Mouse (Mus musculus): ENCODE results near the gene Morn1. TPM values are rescaled to one million over a fixed set of nuclear protein-coding genes. Genes with fewer than 3 reads are reported as not detected.

Gene Morn1
- polyA plus RNA-seq, 1 experiment, result 15.5 TPM

GRCm38 (mm10) chr4:155109471-155109870 is 23.1 kb downstream of the Morn1 start:
- no peak overlapping the region for H3K4me3 ChIP-seq (replicated peaks; ENCODE audit: extremely low read depth, low read depth, low read length)
- TF ChIP-seq POLR2A (IDR thresholded peaks at IDR 0.05; ENCODE audit: borderline replicate concordance, extremely low read depth, low read depth, low read length), result no peak
- TF ChIP-seq CTCF (IDR thresholded peaks at IDR 0.05; ENCODE audit: insufficient read depth, low read length), result no peak
- no peaks in the 10 kb centered on the region for H3K4me1 ChIP-seq (ENCODE audit: control insufficient read depth, insufficient read depth, low read length)
- 63% methylated on average over 5 of the region's 5 CpGs for WGBS
- DNase-seq, result no peak

DNA sequence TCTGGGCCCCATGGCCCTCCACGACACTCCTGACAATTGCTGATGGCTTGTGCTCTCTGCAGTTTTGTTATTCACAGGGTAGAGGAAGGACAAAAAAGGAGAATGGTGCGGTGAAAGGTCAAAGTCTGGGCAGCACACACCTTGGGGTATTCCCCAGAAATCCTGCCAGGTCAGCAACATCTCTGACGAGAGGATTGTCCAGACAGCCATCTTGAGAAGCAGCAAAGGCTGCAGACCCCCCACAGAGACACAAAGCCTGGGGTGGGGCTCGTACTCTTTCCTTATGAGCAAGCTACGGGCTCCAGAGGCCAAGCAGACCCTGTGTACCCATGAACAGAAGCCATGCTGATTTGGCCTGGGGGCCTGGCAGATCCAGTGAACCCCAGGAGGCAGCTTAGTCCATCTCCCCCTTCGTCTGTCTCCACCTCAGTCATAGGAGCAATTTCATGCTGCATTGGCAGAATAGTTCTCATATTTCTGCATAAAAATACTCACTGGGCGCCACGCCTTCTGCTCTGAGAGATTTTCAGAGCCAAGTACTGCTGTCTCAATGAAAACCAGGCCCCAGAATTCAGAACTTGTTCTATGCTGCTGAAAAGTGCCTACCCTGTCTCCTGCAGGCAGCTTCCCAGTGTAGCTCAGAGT is 27.5 kb downstream of the Morn1 start:
- DNase-seq, result no peak
- no peaks in the 10 kb centered on the region for H3K4me1 ChIP-seq (ENCODE audit: control insufficient read depth, insufficient read depth, low read length)
- TF ChIP-seq POLR2A (IDR thresholded peaks at IDR 0.05; ENCODE audit: borderline replicate concordance, extremely low read depth, low read depth, low read length) (no peak), CTCF (IDR thresholded peaks at IDR 0.05; ENCODE audit: insufficient read depth, low read length) (no peak)
- H3K4me3 ChIP-seq (replicated peaks; ENCODE audit: extremely low read depth, low read depth, low read length), result no peak overlapping the region
- 75% methylated on average over 8 of the region's 8 CpGs for WGBS

DNA sequence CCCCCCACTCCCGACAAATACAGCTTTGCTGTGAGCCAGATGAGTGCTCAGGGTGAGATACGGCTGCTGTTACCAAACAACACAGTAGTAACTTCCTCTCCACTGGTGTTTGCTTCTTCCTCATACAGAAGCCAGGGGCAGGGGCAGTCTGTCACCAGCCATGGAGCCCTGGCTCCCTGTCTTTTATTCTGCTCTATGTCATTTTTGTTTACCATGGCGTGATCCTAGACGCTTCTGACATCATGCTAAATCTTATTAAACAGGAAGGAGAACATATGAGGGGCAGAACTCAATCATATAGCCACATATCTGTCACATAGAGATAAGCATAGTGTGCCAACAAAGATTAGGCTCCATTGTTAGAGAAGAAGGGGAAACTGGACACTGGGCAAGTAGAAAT is 30.2 kb downstream of the Morn1 start:
- TF ChIP-seq CTCF (IDR thresholded peaks at IDR 0.05; ENCODE audit: insufficient read depth, low read length) (no peak), POLR2A (IDR thresholded peaks at IDR 0.05; ENCODE audit: borderline replicate concordance, extremely low read depth, low read depth, low read length) (no peak)
- DNase-seq, result no peak
- Histone ChIP-seq H3K4me1 (ENCODE audit: control insufficient read depth, insufficient read depth, low read length) (no peaks in the 10 kb centered on the region), H3K4me3 (replicated peaks; ENCODE audit: extremely low read depth, low read depth, low read length) (no peak overlapping the region)
- 52% methylated on average over 4 of the region's 4 CpGs for WGBS

DNA sequence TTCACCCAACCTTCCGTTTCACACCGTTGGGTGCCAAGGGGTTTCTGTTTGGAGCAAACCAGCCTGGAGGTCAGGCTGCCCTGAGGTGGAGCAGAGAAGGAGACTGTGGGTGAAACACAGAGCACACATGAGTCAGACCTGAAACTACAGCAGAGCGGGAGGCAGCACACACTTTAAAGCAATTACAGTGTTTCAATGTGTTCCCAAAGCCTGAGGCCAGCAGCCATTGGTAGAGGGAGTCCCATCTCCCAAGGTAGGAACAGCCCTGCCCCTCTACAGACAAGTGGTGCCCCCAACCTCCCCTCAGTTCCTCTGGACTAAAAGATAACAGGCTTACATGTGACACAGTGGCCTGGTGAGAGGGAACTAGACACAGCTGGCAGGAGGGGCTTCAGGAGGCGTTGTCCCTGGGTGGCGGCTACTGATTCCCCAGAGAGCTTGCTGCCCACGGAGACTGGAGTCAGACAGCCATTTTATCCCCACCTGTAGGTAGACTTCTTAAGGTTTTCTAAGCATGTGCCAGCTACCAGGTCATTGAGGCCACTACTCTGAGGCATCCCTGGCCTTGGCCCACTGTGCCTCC is 31.1 kb downstream of the Morn1 start:
- no peak for DNase-seq
- TF ChIP-seq POLR2A (IDR thresholded peaks at IDR 0.05; ENCODE audit: borderline replicate concordance, extremely low read depth, low read depth, low read length), result no peak
- TF ChIP-seq CTCF (IDR thresholded peaks at IDR 0.05; ENCODE audit: insufficient read depth, low read length), result no peak
- WGBS, result 87% methylated on average over 6 of the region's 6 CpGs
- Histone ChIP-seq H3K4me1 (ENCODE audit: control insufficient read depth, insufficient read depth, low read length) (no peaks in the 10 kb centered on the region), H3K4me3 (replicated peaks; ENCODE audit: extremely low read depth, low read depth, low read length) (no peak overlapping the region)

GRCm38 (mm10) chr4:155118278-155118677 is 31.9 kb downstream of the Morn1 start:
- H3K4me1 ChIP-seq (ENCODE audit: control insufficient read depth, insufficient read depth, low read length), result peaks cover 3% of the 10 kb centered on the region; the same call in 1 of the 2 replicates
- no peak for DNase-seq
- H3K4me3 ChIP-seq (replicated peaks; ENCODE audit: extremely low read depth, low read depth, low read length), result no peak overlapping the region
- whole genome bisulfite sequencing, result 92% methylated on average over 10 of the region's 10 CpGs
- TF ChIP-seq POLR2A (IDR thresholded peaks at IDR 0.05; ENCODE audit: borderline replicate concordance, extremely low read depth, low read depth, low read length) (no peak), CTCF (IDR thresholded peaks at IDR 0.05; ENCODE audit: insufficient read depth, low read length) (no peak)

DNA sequence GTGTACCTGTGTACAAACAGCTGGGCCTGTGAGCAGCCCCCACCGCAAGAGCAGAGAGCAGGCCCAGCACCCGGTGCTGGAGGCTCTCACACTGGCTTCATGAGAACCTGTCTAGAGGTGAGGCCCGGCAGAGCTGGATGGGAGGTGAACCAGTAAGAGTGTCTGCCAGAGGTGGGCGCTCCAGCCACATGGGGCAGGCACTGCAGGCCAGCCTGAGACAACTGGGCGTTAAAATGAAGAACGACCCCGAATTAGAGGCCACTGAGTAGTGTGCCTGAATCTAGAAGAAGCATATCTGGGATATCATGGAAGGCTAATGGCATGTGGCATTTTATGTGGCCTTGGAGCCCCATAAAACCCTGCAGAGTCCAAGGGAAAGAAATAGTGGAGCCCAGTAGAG is 33.7 kb downstream of the Morn1 start:
- DNase-seq, result no peak
- 79% methylated on average over 7 of the region's 7 CpGs for WGBS
- TF ChIP-seq POLR2A (IDR thresholded peaks at IDR 0.05; ENCODE audit: borderline replicate concordance, extremely low read depth, low read depth, low read length) (no peak), CTCF (IDR thresholded peaks at IDR 0.05; ENCODE audit: insufficient read depth, low read length) (no peak)
- peaks cover 3% of the 10 kb centered on the region; the same call in 1 of the 2 replicates for H3K4me1 ChIP-seq (ENCODE audit: control insufficient read depth, insufficient read depth, low read length)
- H3K4me3 ChIP-seq (replicated peaks; ENCODE audit: extremely low read depth, low read depth, low read length), result no peak overlapping the region

- Histone ChIP-seq H3K4me1 (ENCODE audit: control insufficient read depth, insufficient read depth, low read length) (peaks cover 3% of the 10 kb centered on the region; the same call in 1 of the 2 replicates), H3K4me3 (replicated peaks; ENCODE audit: extremely low read depth, low read depth, low read length) (no peak overlapping the region)
- WGBS, result 66% methylated on average over 5 of the region's 5 CpGs
- no peak for TF ChIP-seq CTCF (IDR thresholded peaks at IDR 0.05; ENCODE audit: insufficient read depth, low read length)
- no peak for TF ChIP-seq POLR2A (IDR thresholded peaks at IDR 0.05; ENCODE audit: borderline replicate concordance, extremely low read depth, low read depth, low read length)
- DNase-seq, result no peak
Measured at GRCm38 (mm10) chr4:155120583-155120982, 34.2 kb downstream of the Morn1 start.

DNA sequence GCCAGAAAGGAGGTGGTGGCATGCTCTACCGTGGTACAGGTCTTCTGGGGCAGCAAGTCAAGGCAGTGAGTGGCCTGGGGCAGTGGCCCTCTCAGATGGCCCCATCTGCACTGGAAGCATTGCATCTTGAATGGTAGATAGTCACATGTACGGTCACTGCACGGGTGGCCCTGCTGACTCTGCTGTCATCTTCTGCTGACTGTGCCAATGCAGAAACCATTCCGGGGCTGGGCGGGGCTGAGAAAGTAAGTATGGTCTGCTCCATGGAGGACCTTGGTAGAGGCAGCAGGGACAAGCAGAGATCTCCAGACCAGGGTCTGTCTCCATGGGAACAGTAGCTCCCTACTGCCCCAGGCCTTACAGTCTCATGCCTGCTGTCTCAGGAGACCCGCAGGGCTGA is 34.8 kb downstream of the Morn1 start:
- no peak for DNase-seq
- Histone ChIP-seq H3K4me3 (replicated peaks; ENCODE audit: extremely low read depth, low read depth, low read length) (no peak overlapping the region), H3K4me1 (ENCODE audit: control insufficient read depth, insufficient read depth, low read length) (peaks cover 3% of the 10 kb centered on the region; the same call in 1 of the 2 replicates)
- TF ChIP-seq CTCF (IDR thresholded peaks at IDR 0.05; ENCODE audit: insufficient read depth, low read length) (no peak), POLR2A (IDR thresholded peaks at IDR 0.05; ENCODE audit: borderline replicate concordance, extremely low read depth, low read depth, low read length) (no peak)
- WGBS, result 76% methylated on average over 6 of the region's 6 CpGs

DNA sequence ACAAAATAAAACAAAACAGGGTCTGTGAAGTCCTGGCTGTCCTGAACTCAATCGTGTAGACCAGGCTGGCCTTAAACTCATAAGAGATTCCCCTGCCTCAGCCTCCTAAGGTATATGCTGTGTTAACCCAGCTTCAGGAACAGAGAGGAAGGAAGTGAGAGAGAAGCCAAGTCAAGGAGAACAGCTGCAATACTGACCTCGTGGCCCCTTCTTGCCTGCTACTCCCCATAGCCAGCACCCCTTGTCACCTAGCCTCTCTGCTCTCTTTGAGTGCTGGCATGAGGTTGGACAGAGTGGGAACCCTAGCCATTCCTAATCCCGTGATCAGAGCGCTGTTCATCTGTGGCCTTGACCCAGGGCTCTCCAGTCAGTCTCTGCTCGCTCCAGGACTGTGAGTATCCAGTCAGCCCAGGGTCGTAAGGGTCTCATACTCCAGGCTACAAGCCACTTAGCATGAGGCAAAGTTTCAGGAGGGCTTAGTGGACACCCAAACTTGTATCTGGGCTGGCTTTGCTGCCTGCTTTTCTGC is 35.6 kb downstream of the Morn1 start:
- WGBS, result 55% methylated on average over 6 of the region's 6 CpGs
- no peak for DNase-seq
- Histone ChIP-seq H3K4me3 (replicated peaks; ENCODE audit: extremely low read depth, low read depth, low read length) (no peak overlapping the region), H3K4me1 (ENCODE audit: control insufficient read depth, insufficient read depth, low read length) (peaks cover 3% of the 10 kb centered on the region)
- TF ChIP-seq POLR2A (IDR thresholded peaks at IDR 0.05; ENCODE audit: borderline replicate concordance, extremely low read depth, low read depth, low read length), result no peak
- no peak for TF ChIP-seq CTCF (IDR thresholded peaks at IDR 0.05; ENCODE audit: insufficient read depth, low read length)

Data from lung, adult 2 months (tissue).